Mouse (Mus musculus) heart, postnatal 0 days (tissue): Measurements from ENCODE around the gene Zswim4. TPM values are rescaled to one million over a fixed set of nuclear protein-coding genes. Genes with fewer than 3 reads are reported as not detected.

Experiments used
- ATAC-seq: fragments of 200-750 bp; cut with Nextera tagmentation; 2 replicates; pipeline ENCODE4 v1.8.0; 2017; ENCODE audit warnings: low read depth, moderate number of reproducible peaks, moderate library complexity; ENCODE audit not compliant: insufficient read depth
- DNase-seq: peaks from one replicate; pipeline ENCODE4 v3.0.0-alpha.2; 2016; ENCODE audit warnings: low spot score
- H3K27ac ChIP-seq: fragments of 300-500 bp; sonication (generic); 2 replicates; pipeline ENCODE4 v1.5.1; 2014; ENCODE audit warnings: low read depth, mild to moderate bottlenecking
- H3K27me3 ChIP-seq: fragments of 300-500 bp; sonication (generic); 2 replicates; pipeline ENCODE4 v1.6.1; 2014; ENCODE audit warnings: low read length, mixed read lengths; ENCODE audit not compliant: control insufficient read depth, insufficient read depth
- H3K36me3 ChIP-seq: fragments of 300-500 bp; sonication (generic); replicated peaks from 2 replicates; pipeline ENCODE4 v1.6.1; 2014; ENCODE audit warnings: low read length, mixed read lengths; ENCODE audit not compliant: control insufficient read depth, insufficient read depth
- H3K4me1 ChIP-seq: fragments of 300-500 bp; sonication (generic); 2 replicates; pipeline ENCODE4 v1.6.1; 2014; ENCODE audit warnings: antibody characterized with exemption; ENCODE audit not compliant: control insufficient read depth, insufficient read depth
- H3K4me2 ChIP-seq: fragments of 300-500 bp; sonication (generic); 2 replicates; pipeline ENCODE4 v1.6.1; 2014; ENCODE audit warnings: low read depth, mild to moderate bottlenecking, low read length, moderate library complexity
- H3K4me3 ChIP-seq: fragments of 300-500 bp; sonication (generic); 2 replicates; pipeline ENCODE4 v1.5.1; 2014; ENCODE audit warnings: low read depth, low read length
- H3K9ac ChIP-seq: fragments of 300-500 bp; sonication (generic); replicated peaks from 2 replicates; pipeline ENCODE4 v1.6.1; 2014; ENCODE audit warnings: low read depth, low read length, mixed read lengths
- H3K9me3 ChIP-seq: fragments of 300-500 bp; sonication (generic); replicated peaks from 2 replicates; pipeline ENCODE4 v1.6.1; 2016; ENCODE audit warnings: low read length; ENCODE audit not compliant: control insufficient read depth
- CTCF ChIP-seq: IDR thresholded peaks from 2 replicates; pipeline ENCODE4 v1.5.1; 2016; ENCODE audit warnings: antibody characterized with exemption, control low read depth, low read depth
- EP300 ChIP-seq: IDR thresholded peaks from 2 replicates; pipeline ENCODE4 v1.6.1; 2016; ENCODE audit warnings: antibody characterized with exemption, low read depth
- WGBS: fragments of 180-500 bp; shearing (Covaris S2); extraction: QIAGEN DNeasy Blood & Tissue Kit; methylation state at CpG from one replicate; pipeline ENCODE4 v1.1.7; 2014; 5-methylcytosine and 5-hydroxymethylcytosine counted together
- polyA plus RNA-seq: library from polyadenylated mRNA; unstranded; fragments of >200 nt; fragmentation: Nextera tagmentation; extraction: Ambion mirVana; gene quantifications from 2 replicates; pipeline ENCODE4 v1.2.1, GENCODE M21; 2015
- total RNA-seq: library from RNA; depleted of rRNA; stranded (reverse); fragments of >200 nt; gene quantifications from 2 replicates; pipeline ENCODE4 v1.2.3, GENCODE M21; 2014; ENCODE audit warnings: low replicate concordance

The Zswim4 gene
- total and polyA plus RNA-seq, 2 experiments from 2014 or later: 4.6 to 23.8 TPM

DNA sequence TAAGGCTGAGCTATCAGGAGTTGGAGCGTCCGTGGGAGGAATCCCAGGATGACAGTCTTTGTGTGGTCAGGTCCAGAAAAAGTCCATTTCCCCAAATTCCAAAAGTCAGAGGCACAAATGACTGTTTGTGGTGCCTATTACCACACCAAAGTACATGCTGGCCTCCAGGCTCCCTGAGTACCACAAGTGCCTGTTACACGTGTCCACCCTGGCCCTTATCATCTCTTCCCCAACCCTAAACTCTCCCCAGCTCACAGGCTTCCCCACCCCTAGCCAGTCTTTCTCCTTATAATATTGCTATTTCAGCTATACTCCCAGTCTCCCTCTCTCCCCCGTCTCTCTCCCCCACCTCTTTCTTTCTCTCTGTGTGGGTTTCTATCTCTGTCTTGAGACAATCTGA is 35.4 kb upstream of the Zswim4 start:
- H3K9ac ChIP-seq: no peak overlapping the region
- ATAC-seq (no peak), DNase-seq (no peak)
- no peak overlapping the region for H3K4me3 ChIP-seq
- no peaks in the 10 kb centered on the region for H3K36me3 ChIP-seq
- H3K4me2 ChIP-seq: no peak overlapping the region
- H3K27ac ChIP-seq: no peak overlapping the region
- H3K4me1 ChIP-seq: peaks cover 7% of the 10 kb centered on the region
- no peaks in the 10 kb centered on the region for H3K27me3 ChIP-seq
- no peaks in the 10 kb centered on the region for H3K9me3 ChIP-seq
- WGBS: 66% methylated on average over 4 of the region's 4 CpGs
- no peak for TF ChIP-seq EP300
- no peak for TF ChIP-seq CTCF

DNA sequence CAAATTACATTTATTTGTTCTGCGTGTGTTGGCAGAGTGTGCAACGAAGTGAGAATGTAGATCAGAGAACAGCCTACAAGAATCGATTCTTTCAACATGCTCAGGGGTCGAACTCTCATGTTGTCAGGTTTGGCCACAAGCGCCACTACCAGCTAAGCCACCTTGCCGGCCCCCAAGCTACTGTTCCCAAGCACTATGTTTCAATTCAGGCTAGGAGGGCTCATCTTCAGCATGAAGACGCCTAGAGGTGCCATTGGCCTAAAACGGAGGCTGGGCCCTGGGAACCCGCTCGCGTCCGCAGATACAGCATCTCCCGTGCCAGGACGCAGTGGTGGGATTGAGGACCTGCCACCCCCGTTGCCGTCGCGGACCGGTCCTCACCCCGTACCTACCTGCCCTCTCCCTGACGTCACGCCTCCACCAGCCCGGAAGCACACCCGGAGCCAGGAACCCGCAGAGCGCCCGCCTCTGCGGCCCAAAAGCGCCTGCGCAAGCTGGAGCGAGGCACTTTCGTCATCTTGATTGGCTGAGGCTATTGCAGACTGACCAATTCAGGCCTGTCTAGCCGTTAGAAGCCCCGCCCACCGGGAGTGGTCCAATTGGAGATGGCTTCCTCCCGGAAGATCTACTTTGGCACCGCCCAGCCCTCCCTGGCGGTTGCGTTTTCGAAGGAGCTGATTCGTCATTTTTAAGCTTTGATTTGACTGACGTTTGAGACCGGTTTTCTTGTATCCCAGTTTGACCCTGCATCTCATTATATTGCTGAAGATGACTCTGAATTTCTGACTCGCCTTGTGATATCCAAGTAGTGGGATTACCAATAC is 33.3 kb upstream of the Zswim4 start, which contains the start of gene Ccdc130:
Ccdc130 (minus strand) TSS at position 431 of the 824 bp plus-strand sequence.
- TF ChIP-seq EP300 (no peak), CTCF (no peak)

DNA sequence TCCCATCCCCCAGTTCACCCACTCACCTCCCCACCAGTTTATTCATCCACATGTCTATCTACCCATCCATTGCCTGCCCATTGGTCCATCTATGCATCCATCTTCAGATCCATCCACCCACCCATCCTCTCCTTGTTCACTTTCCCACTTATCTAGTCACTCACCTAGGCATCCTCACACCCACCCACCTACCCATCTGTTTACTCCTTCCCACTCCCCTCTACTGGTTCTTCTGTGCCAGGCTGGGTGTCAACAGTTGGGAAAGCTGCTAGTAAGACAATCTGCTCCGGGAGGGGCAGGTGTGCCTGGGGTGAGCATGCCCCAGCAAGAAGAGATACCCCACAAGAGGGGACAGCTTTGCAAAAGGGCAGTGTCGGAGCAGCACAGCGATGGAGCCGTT is 24.2 kb upstream of the Zswim4 start:
- Histone ChIP-seq H3K27me3 (no peaks in the 10 kb centered on the region), H3K9ac (no peak overlapping the region), H3K9me3 (no peaks in the 10 kb centered on the region), H3K36me3 (peaks cover 71% of the 10 kb centered on the region), H3K4me3 (no peak overlapping the region), H3K4me1 (peaks cover 14% of the 10 kb centered on the region), H3K4me2 (no peak overlapping the region), H3K27ac (no peak overlapping the region)
- no peak for DNase-seq
- TF ChIP-seq EP300: no peak
- no peak for TF ChIP-seq CTCF
- 94% methylated on average over 4 of the region's 4 CpGs for WGBS
- no peak for ATAC-seq

More for the DNA sequence above, 33.3 kb upstream of the Zswim4 start, which contains the start of gene Ccdc130:
- Histone ChIP-seq H3K36me3 (peaks cover 18% of the 10 kb centered on the region), H3K9me3 (no peaks in the 10 kb centered on the region), H3K27me3 (no peaks in the 10 kb centered on the region), H3K4me1 (peaks cover 7% of the 10 kb centered on the region), H3K27ac (peak within 1 kb of the TSS; percentile 44), H3K4me2 (peak within 1 kb of the TSS; percentile 64), H3K9ac (peak within 1 kb of the TSS; percentile 52), H3K4me3 (peak within 1 kb of the TSS; percentile 55)
- WGBS: 1% methylated on average over 44 of the region's 44 CpGs
- ATAC-seq (peak; percentile 100), DNase-seq (peak; percentile 99)

DNA sequence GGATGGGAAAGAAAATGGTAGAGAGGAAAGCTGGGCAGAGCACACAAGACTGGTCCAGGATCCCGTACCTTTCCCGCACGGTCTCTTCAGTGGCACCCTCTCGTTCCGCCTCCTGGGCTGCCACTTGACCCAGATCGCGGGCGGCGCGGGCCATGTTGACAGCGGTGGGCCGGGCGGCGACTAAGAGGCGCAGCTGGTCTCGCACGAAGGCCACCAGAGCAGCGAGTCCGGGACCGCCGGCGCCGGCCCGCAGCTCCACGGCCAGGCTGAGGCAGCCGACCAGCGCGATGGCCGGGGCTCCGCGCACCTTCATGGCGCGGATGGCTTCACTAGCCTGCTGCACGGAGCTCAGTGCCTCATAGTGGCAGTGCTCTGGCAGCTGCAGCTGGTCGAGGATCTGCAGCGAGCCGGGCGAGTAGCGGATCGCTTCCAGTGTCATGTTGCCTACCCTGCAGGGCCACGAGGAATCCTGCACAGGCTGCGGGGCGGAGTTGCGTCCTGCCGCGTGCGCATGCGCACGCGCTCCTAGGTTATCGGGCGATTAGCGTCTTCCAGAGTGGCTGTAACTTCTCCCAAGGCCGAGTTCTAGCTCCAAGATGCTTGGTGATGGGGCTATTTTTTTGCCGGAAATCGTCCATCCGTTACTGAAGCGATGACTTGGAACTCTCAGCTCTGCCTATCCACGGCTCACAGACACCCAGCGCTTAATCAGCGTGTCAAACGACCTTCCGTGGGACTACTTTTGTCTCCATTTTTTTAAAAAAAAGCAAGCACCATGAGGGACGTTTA is 20.2 kb upstream of the Zswim4 start, which contains the start of gene Mri1:
Mri1 (minus strand) TSS at position 505 of the 789 bp plus-strand sequence.
- H3K4me1 ChIP-seq: peaks cover 17% of the 10 kb centered on the region
- peak within 1 kb of the TSS; percentile 84 for H3K27ac ChIP-seq
- H3K4me2 ChIP-seq: peak within 1 kb of the TSS; percentile 99
- H3K9ac ChIP-seq: peak within 1 kb of the TSS; percentile 80
- no peaks in the 10 kb centered on the region for H3K9me3 ChIP-seq
- no peak for TF ChIP-seq CTCF
- TF ChIP-seq EP300: no peak
- no peaks in the 10 kb centered on the region for H3K27me3 ChIP-seq
- H3K36me3 ChIP-seq: peaks cover 56% of the 10 kb centered on the region
- peak within 1 kb of the TSS; percentile 72 for H3K4me3 ChIP-seq
- ATAC-seq (peak; percentile 90), DNase-seq (peak; percentile 77)
- under 1% methylated on average over 63 of the region's 64 CpGs for WGBS

DNA sequence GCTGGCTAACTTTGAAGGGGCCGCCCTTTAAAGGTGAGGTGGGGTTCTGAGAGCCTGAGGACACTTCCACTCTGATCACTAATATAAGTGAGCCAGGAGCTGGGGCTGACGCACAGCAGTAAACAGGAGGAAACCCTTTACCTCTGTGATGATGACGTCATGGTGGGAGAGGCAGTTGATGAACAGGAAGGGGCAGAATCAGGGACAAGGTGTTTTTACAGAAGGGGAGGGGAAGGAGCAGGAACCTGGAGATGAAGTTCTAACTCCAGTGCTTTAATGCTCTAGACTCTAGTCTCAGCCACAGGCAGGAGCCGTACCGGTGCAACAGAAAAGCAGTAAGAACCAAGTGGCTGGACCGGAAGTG is 19.6 kb upstream of the Zswim4 start:
- TF ChIP-seq CTCF (no peak), EP300 (no peak)
- Histone ChIP-seq H3K9me3 (no peaks in the 10 kb centered on the region), H3K27ac (peak overlapping the region; percentile 84), H3K27me3 (no peaks in the 10 kb centered on the region), H3K4me1 (peaks cover 17% of the 10 kb centered on the region), H3K9ac (peak overlapping the region; percentile 80), H3K4me2 (peak overlapping the region; percentile 99), H3K4me3 (peak overlapping the region; percentile 72), H3K36me3 (peaks cover 54% of the 10 kb centered on the region)
- ATAC-seq (no peak), DNase-seq (peak; percentile 29)
- 15% methylated on average over 6 of the region's 6 CpGs for WGBS
